Mouse (Mus musculus) small intestine, adult 2 months (tissue): Measurements from ENCODE around the gene Fbxo47.

Experiments
- CTCF ChIP-seq: fragments of 200-500 bp; IDR thresholded peaks from 2 replicates; pipeline ENCODE4 v1.5.1; 2012; ENCODE audit warnings: low read depth, mild to moderate bottlenecking, control low read depth, inconsistent platforms, low read length, moderate library complexity, mixed read lengths; ENCODE audit not compliant: insufficient replicate concordance, insufficient read length; ENCODE audit errors: extremely low read depth
- POLR2A ChIP-seq: fragments of 200-500 bp; IDR thresholded peaks from 2 replicates; pipeline ENCODE4 v1.6.1; 2012; ENCODE audit warnings: low read depth, mild to moderate bottlenecking, control low read depth, inconsistent platforms, low read length, moderate library complexity

DNA sequence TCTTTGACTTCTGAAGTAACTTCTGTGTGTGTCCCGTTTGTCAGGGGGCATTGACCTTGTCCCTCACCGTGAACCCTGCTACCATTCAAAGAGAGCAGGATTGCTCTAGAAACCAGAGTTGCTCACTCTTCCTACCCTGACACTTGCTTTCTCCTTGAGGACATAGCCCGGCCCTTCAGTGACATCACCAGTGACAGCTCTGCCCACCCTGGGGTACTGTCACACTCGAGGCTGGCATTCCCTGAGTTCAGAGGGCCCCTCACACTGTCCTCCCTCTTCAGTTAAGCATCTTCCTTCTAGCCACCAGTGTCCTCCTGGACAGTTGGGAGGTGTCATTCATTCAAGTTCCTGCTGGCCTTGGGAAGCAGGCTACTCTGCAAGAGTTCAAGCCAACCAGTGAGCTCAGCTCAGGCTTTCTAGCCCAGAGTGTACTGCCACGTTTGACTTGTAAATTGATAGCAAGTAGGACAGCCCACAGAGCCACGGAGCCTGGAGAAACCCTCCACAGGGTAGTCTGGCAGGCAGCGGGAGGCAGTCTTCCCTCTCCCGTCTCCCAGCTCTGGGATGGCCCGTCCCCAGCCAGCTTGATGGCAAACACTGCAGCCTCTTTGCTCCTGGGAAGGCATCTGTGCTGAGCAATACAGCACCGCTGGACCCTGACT lies 45.0 kb downstream of the Fbxo47 start:
- TF ChIP-seq CTCF = no peak
- no peak for TF ChIP-seq POLR2A
